In genomic region chr11:114989793-114990192, GRCm38 (mm10) we compare ENCODE assay signal across 23 mouse cellular contexts. TPM values are rescaled to one million over a fixed set of nuclear protein-coding genes. Genes with fewer than 3 reads are reported as not detected.
A peak's percentile ranks its signal among the peaks of the same experiment; 100 is the strongest.
DNase-seq lines count a peak whose midpoint lies in the region; ATAC-seq and TF ChIP-seq lines count a peak whose summit lies in the region.
"Had no signal": no experiment of that assay in that cellular context is flagged by ENCODE, and none has a peak within 500 bp of the region (broad histone marks: within the 10 kb centered on the region; RNA-seq: fewer than 3 reads in every experiment).

Gene Cd300ld, minus strand, starts transcription at chr11:114989922.

- H3K4me2 ChIP-seq in liver, embryonic 12.5 days, result no peak within 1 kb of the TSS
- no peak within 1 kb of the TSS for H3K4me2 ChIP-seq in stomach, postnatal 0 days (replicated peaks; ENCODE audit: low read depth)
- H3K4me2 ChIP-seq: embryonic facial prominence, embryonic 13.5 days; forebrain, embryonic 13.5 days; heart, embryonic 11.5 days; heart, embryonic 15.5 days; hindbrain, embryonic 15.5 days had no signal

- H3K9ac ChIP-seq in liver, adult 2 months (ENCODE audit: low read depth, low read length), result no peak within 1 kb of the TSS
- H3K9ac ChIP-seq in liver, embryonic 12.5 days, result no peak within 1 kb of the TSS
- no peak within 1 kb of the TSS for H3K9ac ChIP-seq in stomach, postnatal 0 days (ENCODE audit: low read length)
- H3K9ac ChIP-seq: embryonic facial prominence, embryonic 13.5 days; forebrain, embryonic 13.5 days; forebrain, postnatal 0 days; heart, embryonic 15.5 days; hindbrain, embryonic 15.5 days had no signal

- H3K27ac ChIP-seq in liver, adult 2 months (replicated peaks; ENCODE audit: insufficient read depth, low read depth, low read length), result no peak within 1 kb of the TSS
- H3K27ac ChIP-seq in liver, embryonic 12.5 days, result no peak within 1 kb of the TSS
- peak within 1 kb of the TSS; percentile 83 for H3K27ac ChIP-seq in bone marrow, adult 2 months (ENCODE audit: control insufficient read depth, insufficient read depth, low read depth, low read length, poor library complexity)
- peak within 1 kb of the TSS; percentile 86 for H3K27ac ChIP-seq in macrophage
- no peak within 1 kb of the TSS for H3K27ac ChIP-seq in stomach, postnatal 0 days (replicated peaks)
- H3K27ac ChIP-seq: embryonic facial prominence, embryonic 13.5 days; forebrain, embryonic 13.5 days; heart, embryonic 15.5 days; hindbrain, embryonic 10.5 days; hindbrain, embryonic 15.5 days had no signal

- no peak for TF ChIP-seq EP300 in stomach, postnatal 0 days (optimal IDR thresholded peaks at IDR 0.05)

- WGBS in liver, adult 2 months, result 74% methylated on average over 4 of the region's 4 CpGs
- WGBS in liver, embryonic 12.5 days (ENCODE audit: insufficient replicate concordance), result 41% methylated on average over 4 of the region's 4 CpGs
- 14% methylated on average over 4 of the region's 4 CpGs for WGBS in bone marrow, adult 2 months
- 22% methylated on average over 4 of the region's 4 CpGs for WGBS in macrophage (ENCODE audit: missing documents)
- 68% methylated on average over 4 of the region's 4 CpGs for WGBS in stomach, postnatal 0 days

- no peaks in the 10 kb centered on the region for H3K9me3 ChIP-seq in liver, embryonic 12.5 days (replicated peaks)
- no peaks in the 10 kb centered on the region for H3K9me3 ChIP-seq in stomach, postnatal 0 days (ENCODE audit: control insufficient read depth, low read length)
- H3K9me3 ChIP-seq: embryonic facial prominence, embryonic 13.5 days; forebrain, embryonic 13.5 days; heart, embryonic 15.5 days; hindbrain, embryonic 10.5 days; hindbrain, embryonic 15.5 days had no signal

- H3K4me3 ChIP-seq in liver, adult 2 months (ENCODE audit: insufficient read depth, low read depth, low read length), result peak within 1 kb of the TSS; percentile 18
- no peak within 1 kb of the TSS for H3K4me3 ChIP-seq in liver, embryonic 12.5 days
- H3K4me3 ChIP-seq in bone marrow, adult 2 months (replicated peaks; ENCODE audit: control insufficient read depth, low read depth, low read length), result peak within 1 kb of the TSS; percentile 46
- H3K4me3 ChIP-seq in macrophage (ENCODE audit: inconsistent target), result peak within 1 kb of the TSS; percentile 39
- no peak within 1 kb of the TSS for H3K4me3 ChIP-seq in stomach, postnatal 0 days (ENCODE audit: low read depth, low read length)
- H3K4me3 ChIP-seq: embryonic facial prominence, embryonic 13.5 days; forebrain, embryonic 13.5 days; heart, embryonic 15.5 days; hindbrain, embryonic 10.5 days; hindbrain, embryonic 15.5 days had no signal

- peak; percentile 31 for DNase-seq in liver, adult 2 months (ENCODE audit: extremely low read depth, low read depth, low spot score)
- DNase-seq in spleen, adult 12 weeks (ENCODE audit: low spot score), result no peak
- DNase-seq in stomach, postnatal 0 days (ENCODE audit: low spot score), result no peak
- no peak for DNase-seq in cerebellum, adult 9-10 months
- DNase-seq: adrenal gland, postnatal 10 days; cerebellum, adult 11 months; cerebellum, adult 8-10 months; cerebellum, postnatal 25 days; forebrain, postnatal 0 days; gastrocnemius, postnatal 14 days; heart, postnatal 14 days had no signal

- H3K79me2 ChIP-seq in liver, adult 2 months (ENCODE audit: control insufficient read depth, insufficient read depth, low read length), result no peaks in the 10 kb centered on the region
- H3K79me2 ChIP-seq in macrophage (ENCODE audit: inconsistent target), result peaks cover 22% of the 10 kb centered on the region

- H3K4me1 ChIP-seq in liver, adult 2 months (ENCODE audit: control insufficient read depth, insufficient read depth, low read length), result no peaks in the 10 kb centered on the region
- no peaks in the 10 kb centered on the region for H3K4me1 ChIP-seq in liver, embryonic 12.5 days
- H3K4me1 ChIP-seq in bone marrow, adult 2 months (ENCODE audit: control insufficient read depth, insufficient read depth, low read length), result peaks cover 2% of the 10 kb centered on the region; the same call in 1 of the 2 replicates
- H3K4me1 ChIP-seq in stomach, postnatal 0 days (replicated peaks; ENCODE audit: control insufficient read depth, insufficient read depth), result no peaks in the 10 kb centered on the region
- H3K4me1 ChIP-seq: embryonic facial prominence, embryonic 13.5 days; forebrain, embryonic 13.5 days; heart, embryonic 15.5 days; hindbrain, embryonic 10.5 days; hindbrain, embryonic 15.5 days had no signal

- no peak for TF ChIP-seq CTCF in liver, adult 2 months (IDR thresholded peaks at IDR 0.05; ENCODE audit: low read depth, low read length)
- no peak for TF ChIP-seq CTCF in bone marrow, adult 2 months (IDR thresholded peaks at IDR 0.05; ENCODE audit: control insufficient read depth, insufficient read depth, low read length)
- TF ChIP-seq CTCF in stomach, postnatal 0 days (IDR thresholded peaks at IDR 0.05; ENCODE audit: low read depth), result no peak

- no peak for ATAC-seq in liver, embryonic 12.5 days
- ATAC-seq in monocyte, adult 5-6 weeks (replicated peaks; ENCODE audit: insufficient number of reproducible peaks, low FRiP score, low TSS enrichment, poor library complexity, severe bottlenecking), result peak; percentile 64
- ATAC-seq in stomach, postnatal 0 days (ENCODE audit: low FRiP score, low TSS enrichment), result no peak
- ATAC-seq: forebrain, embryonic 13.5 days; forebrain, postnatal 0 days; intestine, embryonic 16.5 days had no signal

- TF ChIP-seq POLR2A in liver, adult 2 months (IDR thresholded peaks at IDR 0.05; ENCODE audit: extremely low read depth, insufficient read depth, low read length), result no peak
- no peak for TF ChIP-seq POLR2A in bone marrow, adult 2 months (IDR thresholded peaks at IDR 0.05; ENCODE audit: borderline replicate concordance, control insufficient read depth, low read depth, low read length)

- H3K27me3 ChIP-seq in liver, adult 2 months (ENCODE audit: control insufficient read depth, insufficient read depth, low read length), result no peaks in the 10 kb centered on the region
- no peaks in the 10 kb centered on the region for H3K27me3 ChIP-seq in liver, embryonic 12.5 days (replicated peaks)
- H3K27me3 ChIP-seq in stomach, postnatal 0 days (ENCODE audit: control insufficient read depth, insufficient read depth, low read length), result no peaks in the 10 kb centered on the region
- H3K27me3 ChIP-seq: embryonic facial prominence, embryonic 13.5 days; forebrain, embryonic 13.5 days; heart, embryonic 15.5 days; hindbrain, embryonic 15.5 days had no signal

- no peaks in the 10 kb centered on the region for H3K36me3 ChIP-seq in liver, adult 2 months (ENCODE audit: control insufficient read depth, insufficient read depth, low read length)
- no peaks in the 10 kb centered on the region for H3K36me3 ChIP-seq in liver, embryonic 12.5 days
- H3K36me3 ChIP-seq in macrophage (ENCODE audit: inconsistent target), result peaks cover 6% of the 10 kb centered on the region
- no peaks in the 10 kb centered on the region for H3K36me3 ChIP-seq in stomach, postnatal 0 days (ENCODE audit: control insufficient read depth, insufficient read depth, low read length)
- H3K36me3 ChIP-seq: embryonic facial prominence, embryonic 13.5 days; G1E; heart, embryonic 15.5 days; hindbrain, embryonic 10.5 days; hindbrain, embryonic 15.5 days had no signal

RNA-seq across cellular contexts. Expression of gene Cd300ld, which starts in this region (rescaled TPM):
- total RNA-seq in liver, adult 2 months (2014; rRNA removed), result 6.6 and 7.4 TPM in 2 replicates
- polyA plus RNA-seq in liver, adult 2 months (2012; rRNA removed), result 2.9 and 3.4 TPM in 2 replicates
- 0.48 and 0.67 TPM in 2 replicates for polyA plus RNA-seq in liver, embryonic 12.5 days (2016; fragmentation: Nextera tagmentation; extraction: Ambion mirVana)
- 5.2 and 10.5 TPM in 2 replicates for polyA plus RNA-seq in bone marrow, adult 2 months (2011; ENCODE audit: insufficient read depth, insufficient read length, low replicate concordance, missing spikeins)
- total RNA-seq in macrophage (2018; cell fraction: chromatin; rRNA removed), result 10 to 100 TPM in 8 of 26 experiments, 1 to 10 TPM in 17, under 1 TPM in 1; 0.75 to 33.2 (median 7.5) TPM
- total RNA-seq in macrophage (2018; cell fraction: cytosol; rRNA removed), result 100 to 1,000 TPM in 13 of 26 experiments, 10 to 100 TPM in 13; 43.8 to 157 (median 93.9) TPM
- 10 to 100 TPM in 25 of 26 experiments, 1 to 10 TPM in 1; 7.9 to 68.6 (median 26.3) TPM for total RNA-seq in macrophage (2018; cell fraction: nucleus; rRNA removed)
- polyA plus RNA-seq in macrophage (2018), result 65.0 to 269 TPM (median 145 TPM) in 3 replicates
- 282 to 497 TPM (median 452 TPM) in 3 replicates for total RNA-seq in monocyte, adult 5-6 weeks (2017)
- 0.10 and 0.17 TPM in 2 replicates for polyA plus RNA-seq in stomach, postnatal 0 days (2015; fragmentation: Nextera tagmentation; extraction: Ambion mirVana)
- polyA plus RNA-seq: forebrain, embryonic 13.5 days; G1E; heart, embryonic 11.5 days; hindbrain, embryonic 15.5 days had no signal

Comparison
In these comparisons a context has a peak if more than half of its experiments do, and no peak if none do; other contexts are left out.
1. RNA of gene Cd300ld (total RNA-seq): 282 to 497 TPM in monocyte, adult 5-6 weeks; 6.6 to 7.4 TPM in liver, adult 2 months; every median in the first group is over 10 times any median in the second.
2. H3K4me3 ChIP-seq: peak in liver, adult 2 months (single experiment), bone marrow, adult 2 months (single experiment) and macrophage (single experiment); none in liver, embryonic 12.5 days (single experiment) and stomach, postnatal 0 days (single experiment).
3. H3K27ac ChIP-seq: peak in bone marrow, adult 2 months (single experiment) and macrophage (single experiment); none in liver, adult 2 months (single experiment), liver, embryonic 12.5 days (single experiment) and stomach, postnatal 0 days (single experiment).